ENCODE assay signal across 32 mouse cellular contexts in the genomic region with DNA sequence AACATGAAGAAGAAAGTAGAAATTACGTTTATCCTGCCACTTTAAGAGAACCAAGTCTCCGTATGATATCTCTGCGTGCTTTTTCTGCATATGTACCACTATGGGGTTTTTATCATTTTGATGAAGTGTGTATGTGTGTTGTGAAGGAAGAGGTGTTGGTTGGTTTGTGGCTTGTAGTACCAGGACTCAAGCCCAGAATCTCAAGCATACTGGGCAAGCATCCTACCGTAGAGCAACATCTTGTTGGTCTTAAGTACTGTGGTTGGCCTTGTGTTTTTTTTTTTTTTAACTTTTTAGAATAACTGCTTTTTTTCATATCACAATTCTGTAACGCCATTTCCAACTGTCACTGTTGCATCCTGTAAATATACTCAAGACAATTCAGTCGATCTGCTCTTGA.
"Had no signal": no experiment of that assay in that cellular context is flagged by ENCODE, and none has a peak within 500 bp of the region (broad histone marks: within the 10 kb centered on the region; RNA-seq: fewer than 3 reads in every experiment).

No protein-coding gene starts in this region.

- H3K27me3 ChIP-seq: limb, embryonic 12.5 days; limb, embryonic 13.5 days; limb, embryonic 15.5 days; liver, embryonic 12.5 days; liver, embryonic 13.5 days; liver, embryonic 15.5 days; lung, embryonic 15.5 days; megakaryocyte, embryonic 14.5 days; midbrain, embryonic 12.5 days; midbrain, embryonic 13.5 days; midbrain, embryonic 15.5 days; neural tube, embryonic 12.5 days had no signal

- H3K9ac ChIP-seq: limb, embryonic 12.5 days; limb, embryonic 13.5 days; limb, embryonic 15.5 days; liver, embryonic 12.5 days; liver, embryonic 13.5 days; liver, embryonic 14.5 days; liver, embryonic 15.5 days; liver, postnatal 0 days; lung, embryonic 14.5 days; lung, embryonic 15.5 days; midbrain, embryonic 12.5 days; midbrain, embryonic 13.5 days; midbrain, embryonic 15.5 days; neural tube, embryonic 12.5 days had no signal

- H3K9me3 ChIP-seq: limb, embryonic 10.5 days; limb, embryonic 12.5 days; limb, embryonic 13.5 days; limb, embryonic 15.5 days; liver, embryonic 12.5 days; liver, embryonic 13.5 days; liver, embryonic 15.5 days; lung, embryonic 15.5 days; midbrain, embryonic 10.5 days; midbrain, embryonic 12.5 days; midbrain, embryonic 13.5 days; midbrain, embryonic 15.5 days; neural tube, embryonic 12.5 days had no signal

- H3K4me3 ChIP-seq: limb, embryonic 10.5 days; limb, embryonic 12.5 days; limb, embryonic 13.5 days; limb, embryonic 15.5 days; liver, embryonic 12.5 days; liver, embryonic 13.5 days; liver, embryonic 15.5 days; lung, embryonic 15.5 days; megakaryocyte, embryonic 14.5 days; midbrain, embryonic 10.5 days; midbrain, embryonic 12.5 days; midbrain, embryonic 13.5 days; midbrain, embryonic 15.5 days; myocyte; neural tube, embryonic 12.5 days had no signal

- DNase-seq: left cerebral cortex, postnatal 4 days; liver; liver, embryonic 13.5 days; liver, postnatal 0 days; lung, adult 18-20 months; lung, adult 2 months; lung, embryonic 14.5 days; lung, postnatal 10 days; lung, postnatal 14 days; lung, postnatal 36 days; lung, postnatal 4 days; midbrain, embryonic 14.5 days had no signal

- H3K4me2 ChIP-seq: limb, embryonic 12.5 days; limb, embryonic 13.5 days; limb, embryonic 15.5 days; liver, embryonic 11.5 days; liver, embryonic 12.5 days; liver, embryonic 13.5 days; liver, embryonic 15.5 days; lung, embryonic 14.5 days; lung, embryonic 15.5 days; midbrain, embryonic 11.5 days; midbrain, embryonic 12.5 days; midbrain, embryonic 13.5 days; midbrain, embryonic 15.5 days; neural tube, embryonic 12.5 days had no signal

- H3K36me3 ChIP-seq: limb, embryonic 10.5 days; limb, embryonic 12.5 days; limb, embryonic 13.5 days; limb, embryonic 15.5 days; liver, embryonic 12.5 days; liver, embryonic 13.5 days; liver, embryonic 15.5 days; lung, embryonic 15.5 days; midbrain, embryonic 10.5 days; midbrain, embryonic 12.5 days; midbrain, embryonic 13.5 days; midbrain, embryonic 15.5 days; neural tube, embryonic 12.5 days had no signal

- ATAC-seq: liver, embryonic 12.5 days; liver, postnatal 0 days; lung, postnatal 0 days; midbrain, embryonic 13.5 days; midbrain, embryonic 15.5 days; midbrain, embryonic 16.5 days had no signal

- H3K4me1 ChIP-seq: liver, embryonic 12.5 days; liver, embryonic 13.5 days; liver, embryonic 15.5 days; megakaryocyte, embryonic 14.5 days; midbrain, embryonic 15.5 days; neural tube, embryonic 12.5 days had no signal

- H3K27ac ChIP-seq: limb, embryonic 12.5 days; limb, embryonic 13.5 days; limb, embryonic 15.5 days; liver, embryonic 12.5 days; liver, embryonic 13.5 days; liver, embryonic 14.5 days; liver, embryonic 15.5 days; lung, embryonic 15.5 days; macrophage; midbrain, embryonic 10.5 days; midbrain, embryonic 12.5 days; midbrain, embryonic 13.5 days; midbrain, embryonic 15.5 days; neural tube, embryonic 12.5 days had no signal
